Mouse (Mus musculus): ENCODE measurements around the gene Ctdspl.

Ctdspl gene

GRCm38 (mm10) chr9:119028226-119029195 is 102.3 kb downstream of the Ctdspl start:
- no peak for DNase-seq (ENCODE audit: low spot score)

DNA sequence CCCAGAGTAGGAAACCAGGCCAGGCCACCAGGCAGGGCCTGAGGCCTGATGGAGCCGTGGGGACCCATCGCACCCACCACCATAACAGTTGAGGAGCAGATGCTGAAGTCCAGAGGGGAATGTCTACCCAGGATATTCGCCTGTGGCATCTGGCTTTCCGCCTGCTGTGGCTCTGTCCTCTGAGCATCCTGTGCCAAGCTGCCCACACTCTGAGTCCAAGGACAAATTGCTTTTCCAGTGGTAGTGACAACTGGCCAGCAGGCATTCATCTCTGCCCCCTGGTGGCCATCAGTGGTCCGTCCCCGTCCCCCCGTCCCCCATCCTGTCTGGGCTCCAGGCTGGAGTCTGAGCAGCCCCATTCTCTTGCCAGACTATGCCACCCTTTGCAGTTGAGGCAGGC is 103.3 kb downstream of the Ctdspl start:
- no peak for DNase-seq (ENCODE audit: low spot score)

DNA sequence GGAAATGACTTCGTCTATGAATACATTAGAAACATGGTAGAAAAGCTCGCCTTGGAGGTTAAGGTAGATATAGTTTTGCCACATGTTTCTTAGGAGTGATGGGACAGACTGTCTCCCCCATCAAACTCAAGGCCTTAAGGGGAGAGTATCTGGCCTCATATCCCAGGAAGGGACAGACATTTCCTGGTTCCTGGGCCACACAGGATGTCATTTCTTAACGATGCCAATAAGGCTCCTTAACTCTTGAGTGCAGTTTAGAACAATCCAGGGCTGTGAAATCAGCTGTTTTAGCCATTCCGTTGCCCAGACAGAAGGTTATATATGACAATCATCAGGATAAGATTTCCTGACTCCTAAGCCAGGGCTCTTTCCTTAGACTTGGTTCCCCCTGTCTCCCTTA is 104.8 kb downstream of the Ctdspl start:
- DNase-seq (ENCODE audit: low spot score), result no peak

DNA sequence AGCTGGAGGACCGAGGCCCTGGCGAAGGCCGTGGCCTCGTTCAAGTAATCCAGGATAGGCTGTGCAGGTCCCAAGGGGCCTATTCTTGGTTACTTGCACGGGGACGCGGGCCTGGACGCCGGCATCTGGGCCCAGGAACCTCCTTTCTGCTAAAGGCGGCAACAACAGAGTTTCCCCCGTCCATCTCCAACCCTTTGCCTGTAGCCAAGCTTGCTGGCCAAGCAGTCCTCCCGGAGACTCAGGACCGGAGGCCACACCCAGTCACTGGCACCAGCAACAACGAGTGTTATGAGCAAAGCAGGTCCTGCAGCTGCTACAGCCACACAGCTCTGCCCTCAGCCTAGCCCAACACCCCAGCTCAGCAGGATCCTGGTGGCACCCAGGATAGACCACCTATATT is 105.5 kb downstream of the Ctdspl start:
- peak; percentile 65 for DNase-seq (ENCODE audit: low spot score)

DNA sequence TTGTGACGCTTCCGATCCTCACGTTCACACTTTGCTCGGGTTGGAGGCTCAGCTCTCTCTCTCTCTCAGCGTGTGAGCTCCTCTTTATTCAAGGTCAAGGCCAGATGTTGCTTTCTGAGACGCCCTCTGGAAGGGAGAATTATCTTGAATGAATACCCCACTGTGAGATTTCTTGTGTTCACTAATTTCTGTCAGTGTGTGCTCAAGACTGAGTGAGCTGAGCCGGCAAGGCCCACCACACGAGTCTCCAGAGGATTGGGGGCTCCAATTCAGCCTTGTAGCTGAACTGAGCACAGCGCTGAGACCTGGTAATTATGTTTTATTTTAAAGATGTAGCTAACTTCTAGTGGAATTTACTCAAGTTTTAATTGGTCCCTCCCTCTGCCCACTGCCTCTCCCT is 106.3 kb downstream of the Ctdspl start:
- no peak for DNase-seq (ENCODE audit: low spot score)

- no peak for DNase-seq (ENCODE audit: low spot score)
Observed at GRCm38 (mm10) chr9:119033111-119033921, 107.1 kb downstream of the Ctdspl start.

DNA sequence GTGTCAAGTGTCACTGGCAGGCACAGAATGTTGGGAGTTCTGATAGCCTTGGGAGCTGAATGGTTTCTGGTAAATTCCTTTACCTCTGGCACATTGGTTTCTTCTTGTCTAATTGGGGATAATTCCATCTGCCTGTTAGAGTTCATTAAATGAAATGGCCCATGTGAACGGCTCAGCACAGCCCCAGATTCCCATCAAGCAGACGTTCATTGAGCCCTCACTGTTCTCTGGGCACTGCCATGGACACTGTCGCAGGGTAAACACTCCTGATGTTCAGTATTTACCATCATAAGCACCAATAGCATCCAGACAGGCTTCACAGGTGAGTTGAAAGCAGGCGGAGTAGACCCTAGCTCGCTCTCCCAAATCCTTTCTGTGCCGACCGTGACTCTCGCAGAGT is 107.8 kb downstream of the Ctdspl start:
- DNase-seq (ENCODE audit: low spot score), result no peak

DNA sequence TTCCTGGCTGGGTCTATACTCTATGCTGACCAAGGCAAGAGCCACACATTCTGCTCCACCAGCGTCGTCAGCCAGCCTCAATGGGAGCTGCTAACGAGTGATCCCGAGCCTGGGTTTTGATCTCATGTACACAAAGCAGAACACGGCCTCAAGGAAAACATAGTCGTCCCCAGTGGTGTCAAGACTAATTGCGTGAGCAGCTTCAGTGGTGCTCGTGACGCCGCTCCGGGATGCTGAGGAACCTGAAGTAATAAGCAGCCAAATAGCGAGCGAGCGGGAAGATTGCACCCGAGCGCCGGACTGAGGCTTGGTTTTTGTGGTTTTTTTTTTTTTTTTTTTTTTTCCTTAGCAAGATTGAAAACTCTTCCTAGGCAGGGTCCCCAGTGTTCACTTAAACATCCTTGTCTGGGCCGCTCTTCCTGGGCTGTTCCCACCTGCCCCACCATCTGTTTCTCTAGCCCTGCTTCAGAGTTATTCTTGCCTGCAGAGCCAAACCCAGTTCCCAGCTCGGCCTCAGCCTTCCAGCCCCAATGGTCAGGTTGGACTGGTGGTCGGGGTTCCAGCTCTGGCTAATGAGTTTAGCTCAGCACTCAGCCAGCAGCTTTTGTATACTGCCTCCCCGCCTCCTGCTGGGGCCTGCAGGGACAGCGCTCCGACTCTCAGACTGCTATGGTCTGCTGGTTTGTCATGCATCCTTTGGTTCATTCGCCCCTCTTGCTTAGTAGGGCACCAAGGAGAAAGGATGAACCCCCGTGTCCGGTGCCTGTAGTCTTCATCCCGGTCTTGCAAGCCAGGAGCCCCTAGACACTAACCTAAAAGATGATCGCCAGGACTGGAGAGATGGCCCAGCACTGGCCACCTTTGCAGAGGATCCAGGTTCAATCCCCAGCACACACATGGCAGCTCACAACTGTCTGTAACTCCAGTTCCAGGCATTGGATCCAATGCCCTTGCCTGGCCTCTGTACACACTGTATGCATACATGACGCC is 108.7 kb downstream of the Ctdspl start:
- DNase-seq (ENCODE audit: low spot score), result no peak

GRCm38 (mm10) chr9:119035836-119036235 is 109.6 kb downstream of the Ctdspl start:
- DNase-seq (ENCODE audit: low spot score), result no peak

GRCm38 (mm10) chr9:119037076-119037730 is 111.0 kb downstream of the Ctdspl start:
- DNase-seq (ENCODE audit: low spot score), result no peak

GRCm38 (mm10) chr9:119038574-119038973 is 112.3 kb downstream of the Ctdspl start:
- DNase-seq (ENCODE audit: low spot score), result no peak

DNA sequence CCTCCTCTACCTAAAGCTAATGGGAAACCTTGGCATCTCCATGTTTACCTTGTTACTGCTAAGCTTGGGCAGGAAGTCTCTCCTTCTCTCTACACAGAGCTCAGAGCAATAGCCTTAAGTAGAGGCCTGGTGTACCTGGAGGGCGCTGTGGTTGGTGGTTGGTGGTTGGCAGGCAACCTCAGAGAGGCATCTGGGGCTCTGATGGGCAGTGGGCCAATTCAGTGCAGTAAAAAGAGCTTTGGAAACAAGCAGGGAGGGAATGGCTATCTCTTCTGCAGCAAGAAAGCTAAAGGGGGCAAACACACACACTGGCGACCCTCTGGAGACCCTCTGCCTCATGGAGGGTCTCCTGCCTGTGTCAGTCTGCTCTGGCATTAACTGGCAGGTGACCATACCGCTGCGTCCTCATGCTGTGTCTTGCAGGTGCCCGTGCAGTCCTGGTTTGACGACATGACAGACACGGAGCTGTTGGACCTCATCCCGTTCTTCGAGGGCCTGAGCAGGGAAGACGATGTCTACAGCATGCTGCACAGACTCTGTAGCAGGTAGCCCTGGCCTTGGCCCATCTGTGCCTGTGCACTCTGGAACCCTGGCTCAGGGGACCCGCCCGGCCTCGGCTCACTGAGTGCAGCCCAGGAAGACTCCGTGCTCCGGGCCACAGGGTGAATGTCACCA is 114.0 kb downstream of the Ctdspl start:
- no peak for DNase-seq (ENCODE audit: low spot score)

- DNase-seq (ENCODE audit: low spot score), result no peak
Observed at GRCm38 (mm10) chr9:119048182-119048903, 122.1 kb downstream of the Ctdspl start.

GRCm38 (mm10) chr9:119051158-119051557 is 124.9 kb downstream of the Ctdspl start:
- DNase-seq (ENCODE audit: low spot score), result no peak

GRCm38 (mm10) chr9:119052154-119052944 is 126.1 kb downstream of the Ctdspl start, which contains the start of gene Vill:
Gene Vill (plus strand): TSS chr9:119052778.
- DNase-seq (ENCODE audit: low spot score), result no peak

DNA sequence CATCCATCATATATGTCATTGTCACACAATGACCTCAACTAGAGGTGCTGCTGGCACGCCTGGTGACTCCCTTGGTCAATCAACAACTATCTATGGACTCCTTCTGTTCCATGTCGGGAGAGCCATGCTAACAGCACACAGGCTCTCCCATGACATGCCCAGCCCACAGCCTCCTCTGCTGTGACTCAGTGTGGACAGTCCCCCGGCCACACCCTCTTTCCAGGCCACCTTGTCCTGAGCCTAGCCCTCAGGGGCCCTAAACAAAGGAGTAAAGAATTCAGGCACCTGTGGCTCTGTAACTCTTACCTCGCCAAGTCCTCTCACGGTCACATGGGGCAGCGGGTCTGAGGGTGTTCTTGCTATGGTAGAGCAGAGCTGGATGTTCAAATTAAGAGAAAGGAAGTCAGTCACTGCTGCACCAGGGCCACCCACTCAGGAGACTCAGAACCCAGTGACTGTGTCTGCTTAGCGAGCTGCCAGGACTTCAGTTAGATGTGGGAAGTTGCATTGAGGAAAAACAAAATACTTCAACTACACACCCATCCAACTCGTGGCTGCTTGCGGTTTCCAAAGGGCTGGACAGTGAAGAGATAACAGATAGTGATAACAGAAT is 127.8 kb downstream of the Ctdspl start:
- no peak for DNase-seq (ENCODE audit: low spot score)

GRCm38 (mm10) chr9:119055336-119055735 is 129.1 kb downstream of the Ctdspl start:
- no peak for DNase-seq (ENCODE audit: low spot score)

- DNase-seq (ENCODE audit: low spot score), result no peak
Observed at GRCm38 (mm10) chr9:119058245-119058644, 132.0 kb downstream of the Ctdspl start.

DNA sequence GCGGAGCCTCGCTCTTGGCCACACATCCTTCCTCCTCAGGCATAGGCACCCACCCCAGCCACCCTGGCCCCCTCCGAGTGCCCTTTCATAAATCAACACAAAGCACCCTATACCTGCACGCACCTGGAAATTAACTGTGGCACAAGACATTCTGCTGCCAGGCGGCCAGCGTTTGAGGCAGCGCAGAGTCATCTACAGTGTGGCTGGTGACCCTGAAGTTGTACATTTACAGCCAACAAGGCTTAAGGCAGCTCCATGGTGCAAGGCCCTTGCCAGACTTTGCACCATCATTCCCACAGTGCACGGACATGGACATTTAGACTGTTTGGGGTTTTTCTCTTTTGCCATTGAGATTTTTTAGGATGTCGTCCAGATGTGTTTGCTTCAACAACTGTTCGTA is 134.4 kb downstream of the Ctdspl start:
- DNase-seq (ENCODE audit: low spot score), result no peak
